Mouse (Mus musculus): ENCODE data around the gene Tedc1. TPM values are rescaled to one million over a fixed set of nuclear protein-coding genes. Genes with fewer than 3 reads are reported as not detected.

The Tedc1 gene
- polyA plus RNA-seq, 1 experiment from 2014 or later: 24.2 TPM

DNA sequence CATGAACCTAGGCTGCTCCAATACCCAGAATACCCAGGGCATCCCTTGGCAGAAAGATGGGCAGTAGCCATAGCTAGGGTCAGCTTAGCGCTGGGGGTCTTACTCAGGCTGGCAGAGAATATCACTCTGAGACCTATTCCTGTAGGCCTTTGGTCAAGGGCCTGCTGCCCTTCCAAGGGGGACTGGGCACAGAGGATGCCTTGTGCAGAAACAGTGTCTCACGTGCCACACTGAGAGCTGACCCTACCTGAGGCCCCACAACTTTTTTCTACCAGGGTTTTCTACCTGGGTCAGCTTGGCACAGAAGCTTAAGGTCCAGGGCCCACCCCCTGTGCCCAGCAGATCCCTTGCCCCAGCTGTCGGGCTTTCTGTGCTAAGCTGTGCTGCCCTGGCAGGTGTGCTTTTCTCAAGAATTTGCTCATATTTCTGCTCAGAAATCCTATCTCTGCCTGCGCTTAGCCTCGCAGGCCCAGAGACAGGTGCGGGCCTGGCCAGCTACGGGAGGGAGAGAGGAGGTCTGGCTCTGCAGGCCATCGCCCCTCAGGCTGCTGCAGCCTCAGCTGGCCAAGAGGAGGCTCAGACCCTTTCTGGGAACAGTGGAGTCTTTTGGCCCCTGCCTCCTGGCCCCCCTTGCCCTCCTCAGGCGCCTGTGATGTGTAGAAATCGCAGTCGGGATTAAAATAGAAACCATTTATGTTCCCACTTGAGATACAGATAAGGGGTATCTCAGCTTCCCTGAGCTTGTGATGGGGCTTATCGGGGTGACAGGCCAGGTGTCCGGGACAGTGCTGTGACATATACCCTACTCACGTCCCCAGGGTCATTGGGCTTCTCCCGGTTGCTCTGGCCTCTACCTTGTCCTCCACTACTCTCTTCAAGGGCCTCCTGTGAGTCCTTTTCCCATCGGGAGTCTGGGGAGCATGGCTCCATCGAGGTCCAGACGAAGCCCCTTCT lies 18.7 kb upstream of the Tedc1 start:
- H3K9me3 ChIP-seq (ENCODE audit: control insufficient read depth, low read length): no peaks in the 10 kb centered on the region
- H3K27me3 ChIP-seq (replicated peaks; ENCODE audit: control insufficient read depth, insufficient read depth, low read length): peaks cover 14% of the 10 kb centered on the region
- H3K9ac ChIP-seq (ENCODE audit: low read length): no peak overlapping the region
- WGBS: 86% methylated on average over 18 of the region's 18 CpGs
- H3K27ac ChIP-seq (ENCODE audit: low read depth): no peak overlapping the region
- H3K4me2 ChIP-seq (ENCODE audit: low read length): no peak overlapping the region
- DNase-seq (ENCODE audit: low spot score) (no peak), ATAC-seq (replicated peaks; ENCODE audit: low FRiP score, low TSS enrichment, low read depth) (no peak)
- H3K36me3 ChIP-seq (ENCODE audit: control insufficient read depth, insufficient read depth, low read length): peaks cover 60% of the 10 kb centered on the region
- no peak overlapping the region for H3K4me3 ChIP-seq (ENCODE audit: low read depth, low read length)
- peaks cover 25% of the 10 kb centered on the region for H3K4me1 ChIP-seq (replicated peaks; ENCODE audit: control insufficient read depth, insufficient read depth, low read length)

DNA sequence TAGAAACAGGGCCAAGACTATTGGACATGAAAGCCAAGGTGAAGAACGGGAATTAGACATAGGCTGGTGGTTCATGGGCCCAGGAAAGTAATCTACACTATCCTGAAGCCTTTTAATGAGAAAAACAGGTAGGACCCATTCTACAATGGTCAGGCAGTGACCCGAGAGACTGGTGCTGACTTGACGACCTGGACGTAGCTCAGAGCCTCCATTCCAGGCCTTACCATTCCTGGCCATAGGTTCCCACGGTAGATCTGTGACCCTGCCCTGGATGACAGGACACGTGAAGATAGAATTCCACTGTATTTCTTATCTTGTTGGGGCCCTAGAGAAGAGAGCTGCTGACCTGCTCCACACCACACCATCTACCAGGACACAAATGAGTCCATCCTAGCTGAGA lies 17.9 kb upstream of the Tedc1 start:
- ATAC-seq (replicated peaks; ENCODE audit: low FRiP score, low TSS enrichment, low read depth): no peak
- peaks cover 53% of the 10 kb centered on the region for H3K36me3 ChIP-seq (ENCODE audit: control insufficient read depth, insufficient read depth, low read length)
- peaks cover 14% of the 10 kb centered on the region for H3K27me3 ChIP-seq (replicated peaks; ENCODE audit: control insufficient read depth, insufficient read depth, low read length)
- H3K9me3 ChIP-seq (ENCODE audit: control insufficient read depth, low read length): no peaks in the 10 kb centered on the region
- no peak overlapping the region for H3K27ac ChIP-seq (ENCODE audit: low read depth)
- no peak overlapping the region for H3K9ac ChIP-seq (ENCODE audit: low read length)
- no peak overlapping the region for H3K4me2 ChIP-seq (ENCODE audit: low read length)
- WGBS: 76% methylated on average over 6 of the region's 6 CpGs
- no peak for DNase-seq (ENCODE audit: low spot score)
- H3K4me1 ChIP-seq (replicated peaks; ENCODE audit: control insufficient read depth, insufficient read depth, low read length): peaks cover 25% of the 10 kb centered on the region
- no peak overlapping the region for H3K4me3 ChIP-seq (ENCODE audit: low read depth, low read length)

DNA sequence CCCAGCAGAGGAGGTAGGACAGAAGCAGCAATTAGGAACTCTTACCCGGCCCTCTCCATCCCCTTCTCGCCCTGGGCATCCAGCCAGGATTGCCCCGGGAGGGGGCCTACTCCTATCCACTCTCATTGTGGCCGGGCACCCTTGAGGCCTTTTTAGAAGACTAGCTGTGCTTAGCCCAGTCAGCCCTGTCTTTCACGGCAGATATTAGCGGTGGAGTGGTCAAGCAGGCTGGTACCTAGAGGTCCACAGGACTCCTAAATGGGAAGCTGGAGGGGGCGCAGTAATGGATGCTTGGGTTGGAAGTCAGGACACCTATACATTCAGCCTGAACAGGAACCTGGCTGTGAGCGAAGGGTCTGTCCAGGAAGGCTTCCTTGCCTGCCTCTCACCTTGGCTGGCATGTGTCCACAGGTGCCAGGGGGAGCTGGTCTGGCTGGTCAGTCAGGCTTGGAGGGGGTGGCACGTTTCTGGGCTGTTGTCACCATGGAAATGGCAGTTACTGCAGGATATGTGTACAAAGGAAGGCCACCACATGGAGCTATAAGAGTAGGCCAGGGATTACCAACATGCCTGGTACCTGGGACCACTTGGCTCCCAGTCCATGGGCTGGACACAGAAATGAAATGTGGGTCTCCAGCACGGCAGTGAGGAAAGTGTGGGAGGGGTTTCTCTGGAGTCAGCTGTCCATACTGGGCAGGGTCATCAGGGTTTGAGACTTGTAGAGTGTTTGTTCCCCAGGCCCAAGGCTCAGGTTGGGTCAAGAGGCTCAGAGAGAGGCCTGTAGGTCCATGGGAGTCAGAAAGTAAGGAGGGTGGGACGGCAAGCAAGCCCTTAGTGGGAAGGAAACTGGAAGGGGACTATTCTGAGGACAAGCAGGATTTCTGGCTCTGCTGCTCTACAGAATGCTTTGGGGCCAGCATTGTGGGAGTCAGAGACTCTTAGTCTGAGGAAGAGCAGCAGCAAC lies 17.0 kb upstream of the Tedc1 start:
- Histone ChIP-seq H3K4me1 (replicated peaks; ENCODE audit: control insufficient read depth, insufficient read depth, low read length) (peaks cover 26% of the 10 kb centered on the region), H3K27me3 (replicated peaks; ENCODE audit: control insufficient read depth, insufficient read depth, low read length) (peaks cover 14% of the 10 kb centered on the region), H3K27ac (ENCODE audit: low read depth) (peak overlapping the region; percentile 57; the same call in 1 of the 2 replicates), H3K4me3 (ENCODE audit: low read depth, low read length) (peak overlapping the region; percentile 48), H3K9me3 (ENCODE audit: control insufficient read depth, low read length) (no peaks in the 10 kb centered on the region), H3K36me3 (ENCODE audit: control insufficient read depth, insufficient read depth, low read length) (peaks cover 44% of the 10 kb centered on the region), H3K4me2 (ENCODE audit: low read length) (peak overlapping the region; percentile 50), H3K9ac (ENCODE audit: low read length) (0 out of 2 replicates have a peak overlapping the region, but pooled peaks have one; percentile 22)
- ATAC-seq (replicated peaks; ENCODE audit: low FRiP score, low TSS enrichment, low read depth) (no peak), DNase-seq (ENCODE audit: low spot score) (no peak)
- 48% methylated on average over 11 of the region's 11 CpGs for WGBS

DNA sequence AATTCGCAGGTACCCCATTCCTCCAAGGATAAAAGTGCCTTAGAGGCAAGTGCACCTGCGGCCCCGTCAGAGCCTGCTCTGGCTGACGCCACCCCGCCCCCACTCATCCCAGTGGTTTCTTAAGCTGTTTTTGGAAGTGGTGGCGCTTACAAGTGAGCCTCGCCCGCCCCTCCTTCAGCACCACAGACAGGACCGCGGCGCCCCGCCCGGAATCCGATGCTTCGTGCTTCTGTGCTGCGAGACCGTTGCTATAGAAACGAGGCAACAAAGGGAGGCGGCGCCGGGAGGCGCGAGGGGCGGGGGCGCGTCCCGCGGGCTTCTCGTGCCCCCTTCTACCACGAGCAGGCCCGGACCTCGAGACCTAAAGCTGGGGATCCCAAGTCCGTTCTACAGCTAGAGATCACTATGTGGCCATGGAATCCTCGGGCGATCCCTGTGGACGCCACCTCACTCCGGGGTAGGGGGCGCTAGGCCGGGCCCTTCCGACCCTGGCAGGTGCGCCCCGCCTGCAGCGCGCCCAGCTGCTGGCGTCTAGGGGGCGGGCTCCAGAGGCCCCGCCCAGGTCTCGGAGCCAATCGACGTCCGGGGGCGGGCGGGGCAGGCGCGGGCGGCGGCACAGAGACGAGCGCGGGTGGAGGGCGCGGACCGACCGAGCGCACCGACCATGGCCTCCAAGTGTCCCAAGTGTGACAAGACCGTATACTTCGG lies 16.2 kb upstream of the Tedc1 start, which contains the start of gene Crip2:
Crip2 (plus strand) TSS at position 329 of the 708 bp plus-strand sequence.
- H3K27me3 ChIP-seq (replicated peaks; ENCODE audit: control insufficient read depth, insufficient read depth, low read length): peaks cover 14% of the 10 kb centered on the region
- no peaks in the 10 kb centered on the region for H3K9me3 ChIP-seq (ENCODE audit: control insufficient read depth, low read length)
- peak within 1 kb of the TSS; percentile 38 for H3K9ac ChIP-seq (ENCODE audit: low read length)
- WGBS: under 1% methylated on average over 56 of the region's 68 CpGs
- peak; percentile 87 for ATAC-seq (replicated peaks; ENCODE audit: low FRiP score, low TSS enrichment, low read depth)
- H3K4me2 ChIP-seq (ENCODE audit: low read length): peak within 1 kb of the TSS; percentile 50
- peaks cover 35% of the 10 kb centered on the region for H3K36me3 ChIP-seq (ENCODE audit: control insufficient read depth, insufficient read depth, low read length)
- H3K27ac ChIP-seq (ENCODE audit: low read depth): peak within 1 kb of the TSS; percentile 57; the same call in 1 of the 2 replicates
- peaks cover 26% of the 10 kb centered on the region for H3K4me1 ChIP-seq (replicated peaks; ENCODE audit: control insufficient read depth, insufficient read depth, low read length)
- peak; percentile 92 for DNase-seq (ENCODE audit: low spot score)
- H3K4me3 ChIP-seq (ENCODE audit: low read depth, low read length): peak within 1 kb of the TSS; percentile 48

DNA sequence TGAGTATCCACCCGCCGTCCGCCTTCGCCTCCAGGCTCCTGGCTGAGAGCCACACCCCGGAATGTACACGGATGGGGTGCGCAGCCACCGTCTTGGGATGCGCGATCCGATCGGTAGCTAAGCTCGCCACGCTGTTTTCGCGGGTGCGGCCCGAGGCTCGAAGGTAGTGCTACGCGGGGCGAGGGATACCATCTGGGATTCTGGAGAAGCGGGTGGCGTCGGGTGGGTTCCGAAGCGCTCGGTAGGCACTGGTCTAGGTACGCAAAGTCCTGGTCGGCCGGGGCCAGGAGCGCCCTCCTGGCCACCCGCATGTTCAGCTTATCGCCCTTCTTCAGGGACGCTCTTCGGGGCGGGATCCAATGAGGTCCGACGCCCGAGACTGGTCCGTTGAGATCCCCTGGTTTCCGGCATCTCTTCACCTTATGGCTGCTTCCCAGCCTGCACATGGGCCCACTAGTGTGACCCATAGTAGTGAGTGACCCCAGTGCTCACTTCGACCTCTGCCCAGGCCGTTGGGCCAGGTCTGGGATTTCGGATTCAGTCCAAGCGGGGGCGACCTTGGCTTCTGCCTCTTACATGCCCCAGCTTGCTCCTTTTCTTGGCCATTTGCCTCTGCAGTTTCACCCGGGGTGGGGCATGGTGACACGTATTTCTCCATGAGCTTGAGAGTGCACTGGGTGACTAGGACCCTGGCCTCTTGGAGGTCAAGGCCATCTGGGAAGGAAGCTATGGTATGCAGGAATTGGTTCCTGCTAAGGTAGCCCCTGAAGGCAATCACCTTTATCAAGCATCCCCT lies 15.4 kb upstream of the Tedc1 start:
- WGBS: 4% methylated on average over 49 of the region's 49 CpGs
- H3K4me1 ChIP-seq (replicated peaks; ENCODE audit: control insufficient read depth, insufficient read depth, low read length): peaks cover 26% of the 10 kb centered on the region
- peaks cover 14% of the 10 kb centered on the region for H3K27me3 ChIP-seq (replicated peaks; ENCODE audit: control insufficient read depth, insufficient read depth, low read length)
- H3K9me3 ChIP-seq (ENCODE audit: control insufficient read depth, low read length): no peaks in the 10 kb centered on the region
- peak overlapping the region; percentile 59; the same call in 1 of the 2 replicates for H3K27ac ChIP-seq (ENCODE audit: low read depth)
- peaks cover 28% of the 10 kb centered on the region for H3K36me3 ChIP-seq (ENCODE audit: control insufficient read depth, insufficient read depth, low read length)
- H3K4me2 ChIP-seq (ENCODE audit: low read length): peak overlapping the region; percentile 50
- H3K9ac ChIP-seq (ENCODE audit: low read length): peak overlapping the region; percentile 38
- peak overlapping the region; percentile 48 for H3K4me3 ChIP-seq (ENCODE audit: low read depth, low read length)
- DNase-seq (ENCODE audit: low spot score): no peak
- ATAC-seq (replicated peaks; ENCODE audit: low FRiP score, low TSS enrichment, low read depth): no peak; the same call in none of the 2 replicates

DNA sequence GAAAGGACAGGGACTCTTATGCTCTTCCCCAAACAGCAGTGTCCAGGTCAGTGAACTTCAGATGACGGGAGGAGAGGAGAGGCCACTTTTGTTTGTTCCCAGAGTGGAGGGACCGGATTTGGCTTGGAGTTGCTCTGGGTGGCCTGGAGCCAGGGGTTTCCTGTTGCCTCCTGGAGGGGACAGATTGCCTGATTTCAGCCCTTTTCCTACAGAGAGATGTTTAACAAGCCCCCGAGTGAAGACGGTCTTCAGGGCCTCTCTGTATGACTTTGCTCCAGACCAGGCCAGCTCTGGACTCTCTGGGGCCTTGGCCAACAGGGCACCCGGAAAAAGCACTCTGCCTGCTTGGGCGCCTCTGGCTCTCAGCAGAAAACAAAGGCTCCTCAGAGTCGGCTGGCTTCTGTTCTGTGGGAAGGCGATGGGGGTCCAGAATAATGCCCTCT lies 14.7 kb upstream of the Tedc1 start:
- H3K4me1 ChIP-seq (replicated peaks; ENCODE audit: control insufficient read depth, insufficient read depth, low read length): peaks cover 30% of the 10 kb centered on the region
- no peak for DNase-seq (ENCODE audit: low spot score)
- peak overlapping the region; percentile 50 for H3K4me2 ChIP-seq (ENCODE audit: low read length)
- H3K36me3 ChIP-seq (ENCODE audit: control insufficient read depth, insufficient read depth, low read length): peaks cover 20% of the 10 kb centered on the region
- peak overlapping the region; percentile 48; the same call in 1 of the 2 replicates for H3K4me3 ChIP-seq (ENCODE audit: low read depth, low read length)
- peak overlapping the region; percentile 59; the same call in 1 of the 2 replicates for H3K27ac ChIP-seq (ENCODE audit: low read depth)
- no peak overlapping the region for H3K9ac ChIP-seq (ENCODE audit: low read length)
- H3K27me3 ChIP-seq (replicated peaks; ENCODE audit: control insufficient read depth, insufficient read depth, low read length): peaks cover 14% of the 10 kb centered on the region
- H3K9me3 ChIP-seq (ENCODE audit: control insufficient read depth, low read length): no peaks in the 10 kb centered on the region
- 59% methylated on average over 8 of the region's 8 CpGs for WGBS
- no peak for ATAC-seq (replicated peaks; ENCODE audit: low FRiP score, low TSS enrichment, low read depth)

DNA sequence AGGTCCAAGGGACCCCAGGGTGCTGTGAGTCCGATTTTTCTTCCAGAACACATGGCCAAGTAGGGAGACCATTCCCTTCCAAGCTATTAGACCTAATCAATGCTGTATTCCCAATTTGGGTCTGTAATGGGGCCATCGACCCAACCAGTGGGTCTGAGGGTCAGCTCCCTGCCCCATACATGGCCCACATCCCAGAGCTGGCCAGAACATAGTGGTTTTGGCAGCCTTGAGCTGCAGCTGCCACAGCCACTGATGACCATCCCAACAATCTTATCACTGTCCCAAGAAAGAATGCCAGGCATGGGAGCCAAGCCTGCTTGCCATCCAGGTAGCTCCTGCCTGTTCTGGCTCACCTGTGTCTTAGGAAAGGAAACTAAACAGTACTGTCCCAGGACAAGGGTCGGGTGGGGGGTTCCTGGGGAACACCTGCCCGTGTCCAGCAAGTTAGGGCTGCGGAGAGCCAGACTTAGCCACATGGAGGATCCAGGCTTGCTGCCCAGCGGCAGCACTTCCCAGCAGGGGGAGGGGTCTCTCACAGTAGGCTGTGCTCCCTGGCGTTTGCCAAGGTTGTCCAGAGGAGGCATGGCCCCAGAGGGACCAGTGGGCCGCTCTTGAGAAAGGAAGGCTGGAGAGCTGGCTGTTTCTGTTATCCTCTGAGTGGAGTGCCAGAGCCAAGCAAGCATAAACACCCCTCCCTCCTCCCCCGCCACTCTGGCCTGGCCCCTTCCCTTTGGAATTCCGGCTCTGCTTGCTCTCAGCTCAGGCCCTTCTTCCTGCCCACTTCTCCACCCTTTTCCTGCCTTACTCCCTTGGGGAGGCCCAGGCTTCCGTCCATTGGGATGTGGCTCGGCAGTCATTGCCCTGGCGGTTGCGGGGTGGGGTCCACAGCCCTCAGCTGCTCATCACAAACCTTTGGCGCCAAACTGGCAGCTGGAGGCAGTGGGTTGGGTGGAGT lies 13.9 kb upstream of the Tedc1 start:
- no peak for ATAC-seq (replicated peaks; ENCODE audit: low FRiP score, low TSS enrichment, low read depth)
- peak overlapping the region; percentile 48 for H3K4me3 ChIP-seq (ENCODE audit: low read depth, low read length)
- H3K27me3 ChIP-seq (replicated peaks; ENCODE audit: control insufficient read depth, insufficient read depth, low read length): peaks cover 14% of the 10 kb centered on the region
- H3K4me1 ChIP-seq (replicated peaks; ENCODE audit: control insufficient read depth, insufficient read depth, low read length): peaks cover 31% of the 10 kb centered on the region
- peak overlapping the region; percentile 8 for H3K9ac ChIP-seq (ENCODE audit: low read length)
- DNase-seq (ENCODE audit: low spot score): no peak
- H3K36me3 ChIP-seq (ENCODE audit: control insufficient read depth, insufficient read depth, low read length): peaks cover 13% of the 10 kb centered on the region
- no peaks in the 10 kb centered on the region for H3K9me3 ChIP-seq (ENCODE audit: control insufficient read depth, low read length)
- H3K4me2 ChIP-seq (ENCODE audit: low read length): peak overlapping the region; percentile 50
- peak overlapping the region; percentile 59; the same call in 1 of the 2 replicates for H3K27ac ChIP-seq (ENCODE audit: low read depth)
- WGBS: 15% methylated on average over 15 of the region's 15 CpGs
